Mouse (Mus musculus) myocyte (in vitro differentiated cells): ENCODE measurements around the gene Pogz. TPM values are rescaled to one million over a fixed set of nuclear protein-coding genes. Genes with fewer than 3 reads are reported as not detected.
A peak's percentile ranks its signal among the peaks of the same experiment; 100 is the strongest.

Experiments
- H3K27me3 ChIP-seq: one replicate; pipeline ENCODE4 v1.6.1; 2011; ENCODE audit not compliant: control insufficient read depth, insufficient read depth, insufficient read length
- H3K36me3 ChIP-seq: one replicate; pipeline ENCODE4 v1.6.1; 2011; ENCODE audit not compliant: control insufficient read depth, insufficient read depth
- H3K4me2 ChIP-seq: one replicate; pipeline ENCODE4 v1.6.1; 2011; ENCODE audit warnings: low read depth, control low read depth
- H3K4me3 ChIP-seq: one replicate; pipeline ENCODE4 v1.5.1; 2011; ENCODE audit warnings: mild to moderate bottlenecking, control low read depth, moderate library complexity
- H3K79me2 ChIP-seq: one replicate; pipeline ENCODE4 v1.6.1; 2011; ENCODE audit not compliant: control insufficient read depth, insufficient read depth
- H3ac ChIP-seq: one replicate; pipeline ENCODE4 v1.6.1; 2011; ENCODE audit not compliant: control insufficient read depth, insufficient read length
- CEBPB ChIP-seq: IDR thresholded peaks from 2 replicates; pipeline ENCODE4 v1.6.1; 2011; ENCODE audit warnings: mild to moderate bottlenecking, moderate library complexity; ENCODE audit not compliant: poor library complexity, insufficient read depth, severe bottlenecking
- E2F4 ChIP-seq: IDR thresholded peaks from one replicate; pipeline ENCODE4 v1.6.1; 2011; ENCODE audit warnings: mild to moderate bottlenecking, control low read depth, moderate library complexity; ENCODE audit not compliant: insufficient read depth
- MAX ChIP-seq: IDR thresholded peaks from one replicate; pipeline ENCODE4 v1.6.1; 2011; ENCODE audit warnings: low read depth, mild to moderate bottlenecking, control low read depth
- MYOD1 ChIP-seq, 3 experiments: IDR thresholded peaks; one replicate each; pipeline ENCODE4 v1.6.1; 2011; ENCODE audit warnings: control low read depth in 2 of 3, low read depth in 2 of 3, mild to moderate bottlenecking in 2 of 3, moderate library complexity in 1 of 3; ENCODE audit not compliant: insufficient read length in 2 of 3, control insufficient read depth in 1 of 3
- MYOG ChIP-seq, 3 experiments: IDR thresholded peaks; one replicate each; pipeline ENCODE4 v1.6.1; 2011; ENCODE audit warnings: control low read depth in 2 of 3, low read depth in 2 of 3, mild to moderate bottlenecking in 2 of 3; ENCODE audit not compliant: insufficient read length in 2 of 3, control insufficient read depth in 1 of 3, insufficient read depth in 1 of 3
- POLR2A ChIP-seq: IDR thresholded peaks from one replicate; pipeline ENCODE4 v1.6.1; 2011; ENCODE audit warnings: low read depth, mild to moderate bottlenecking, control low read depth, moderate library complexity; ENCODE audit not compliant: insufficient read length
- POLR2AphosphoS2 ChIP-seq: IDR thresholded peaks from one replicate; pipeline ENCODE4 v1.6.1; 2011; ENCODE audit warnings: low read depth, control low read depth; ENCODE audit not compliant: insufficient read length
- REST ChIP-seq: IDR thresholded peaks from one replicate; pipeline ENCODE4 v1.6.1; 2011; ENCODE audit warnings: mild to moderate bottlenecking, control low read depth, moderate library complexity; ENCODE audit not compliant: insufficient read depth, insufficient read length
- SRF ChIP-seq: IDR thresholded peaks from one replicate; pipeline ENCODE4 v1.6.1; 2011; ENCODE audit warnings: low read depth; ENCODE audit not compliant: control insufficient read depth, insufficient read length
- TCF12 ChIP-seq: IDR thresholded peaks from one replicate; pipeline ENCODE4 v1.6.1; 2011; ENCODE audit warnings: mild to moderate bottlenecking, control low read depth; ENCODE audit not compliant: poor library complexity, insufficient read depth, severe bottlenecking
- TCF3 ChIP-seq: IDR thresholded peaks from one replicate; pipeline ENCODE4 v1.6.1; 2011; ENCODE audit warnings: low read depth, control low read depth; ENCODE audit not compliant: insufficient read length
- USF1 ChIP-seq: IDR thresholded peaks from one replicate; pipeline ENCODE4 v1.6.1; 2011; ENCODE audit warnings: low read depth, mild to moderate bottlenecking, control low read depth, moderate library complexity
- polyA plus RNA-seq: library from polyadenylated mRNA; unstranded; fragments of >200 nt; fragmentation: generic; extraction: Trizol; gene quantifications from one replicate; pipeline ENCODE4 v1.2.1, GENCODE M21; 2012; ENCODE audit warnings: missing spikeins

The Pogz gene
- polyA plus RNA-seq, 1 experiment, result 11.5 TPM

DNA sequence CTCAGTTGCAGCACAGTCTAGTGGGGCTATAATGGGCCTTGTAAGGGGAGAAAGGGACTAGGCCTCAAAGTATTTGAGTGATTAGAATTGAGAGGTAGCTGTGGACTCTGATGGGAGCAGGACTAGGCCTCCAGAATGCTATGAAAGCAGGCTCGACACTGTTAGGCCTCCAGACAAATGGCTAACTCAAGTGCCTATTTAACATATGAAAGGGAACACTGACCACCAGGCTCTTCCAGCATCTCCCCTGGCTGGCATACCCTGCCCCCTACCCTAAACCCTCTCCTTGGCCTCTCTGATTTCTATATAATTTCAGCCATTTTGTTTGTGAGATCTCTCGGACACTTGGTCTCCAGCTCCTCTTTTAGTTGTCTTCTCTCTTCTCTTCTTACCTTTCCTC is 43.0 kb upstream of the Pogz start:
- Histone ChIP-seq H3ac (no peak overlapping the region), H3K79me2 (no peaks in the 10 kb centered on the region), H3K4me3 (no peak overlapping the region), H3K27me3 (peaks cover 5% of the 10 kb centered on the region), H3K4me2 (no peak overlapping the region), H3K36me3 (no peaks in the 10 kb centered on the region)
- no peak for TF ChIP-seq SRF
- TF ChIP-seq USF1, result no peak

DNA sequence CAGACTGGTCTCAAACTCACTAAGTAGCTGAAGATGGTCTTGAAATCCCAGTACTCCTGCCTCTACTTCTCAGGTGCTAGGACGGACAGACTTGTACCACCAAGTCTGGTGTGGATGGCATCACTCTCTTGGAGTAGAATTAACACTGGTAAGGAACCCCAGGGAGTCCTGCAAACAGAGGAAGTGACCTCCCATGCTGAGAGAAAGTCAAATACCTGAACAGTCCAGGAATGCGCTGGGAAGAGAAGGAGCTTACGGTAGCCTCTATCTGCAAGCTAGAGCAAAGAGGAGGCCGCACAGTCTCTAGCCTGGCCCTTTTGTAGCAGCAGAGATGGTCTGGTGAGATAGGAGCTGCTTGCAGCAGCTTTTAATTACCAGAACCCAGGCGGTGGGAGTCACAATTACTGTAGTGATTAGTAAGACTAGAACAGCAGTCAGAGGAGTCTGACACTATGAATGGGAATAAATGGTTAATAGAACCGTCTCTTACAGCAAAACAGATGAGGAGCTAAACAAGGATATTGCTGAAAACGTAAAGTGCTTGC is 41.7 kb upstream of the Pogz start:
- no peak overlapping the region for H3K4me3 ChIP-seq
- no peak overlapping the region for H3ac ChIP-seq
- TF ChIP-seq CEBPB (no peak), MYOG (IDR thresholded peaks at IDR 0.05; ENCODE audit: control insufficient read depth in 1 of 3, insufficient read depth in 1 of 3, insufficient read length in 2 of 3, low read depth in 2 of 3) (no peak), POLR2AphosphoS2 (no peak), E2F4 (no peak), MYOD1 (IDR thresholded peaks at IDR 0.05; ENCODE audit: control insufficient read depth in 1 of 3, insufficient read length in 2 of 3, low read depth in 2 of 3) (no peak), USF1 (no peak), SRF (no peak)

DNA sequence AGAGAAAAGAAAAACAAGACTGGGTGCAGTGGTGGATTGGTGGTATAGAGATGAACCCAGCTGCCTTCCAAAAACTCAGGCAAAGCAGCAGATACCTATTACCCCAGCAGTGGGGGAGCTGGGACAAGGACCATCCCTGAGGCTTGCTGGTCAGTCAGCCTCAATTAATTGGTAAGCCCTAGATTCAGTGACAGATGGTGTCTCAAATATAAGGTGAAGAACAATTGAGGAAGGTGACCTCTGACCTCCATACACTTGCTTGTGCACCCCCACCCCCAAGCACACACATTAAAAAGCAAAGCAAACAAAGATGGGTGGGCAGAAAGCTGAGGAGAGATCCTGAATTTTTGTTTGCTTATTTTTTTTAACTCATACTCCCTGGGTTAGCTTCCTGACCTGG is 41.2 kb upstream of the Pogz start:
- H3K4me3 ChIP-seq, result no peak overlapping the region
- no peak overlapping the region for H3K4me2 ChIP-seq
- H3K36me3 ChIP-seq, result no peaks in the 10 kb centered on the region
- H3K79me2 ChIP-seq, result no peaks in the 10 kb centered on the region
- peaks cover 4% of the 10 kb centered on the region for H3K27me3 ChIP-seq
- H3ac ChIP-seq, result no peak overlapping the region
- no peak for TF ChIP-seq TCF3
- TF ChIP-seq CEBPB, result no peak
- no peak for TF ChIP-seq USF1
- TF ChIP-seq MYOG (IDR thresholded peaks at IDR 0.05; ENCODE audit: control insufficient read depth in 1 of 3, insufficient read depth in 1 of 3, insufficient read length in 2 of 3, low read depth in 2 of 3), result no peak
- no peak for TF ChIP-seq MYOD1 (IDR thresholded peaks at IDR 0.05; ENCODE audit: control insufficient read depth in 1 of 3, insufficient read length in 2 of 3, low read depth in 2 of 3)
- no peak for TF ChIP-seq TCF12
- TF ChIP-seq POLR2A, result no peak
- TF ChIP-seq REST, result no peak
- no peak for TF ChIP-seq MAX
- TF ChIP-seq POLR2AphosphoS2, result no peak
- no peak for TF ChIP-seq SRF
- TF ChIP-seq E2F4, result no peak

More for the DNA sequence above, 41.7 kb upstream of the Pogz start:
- no peaks in the 10 kb centered on the region for H3K36me3 ChIP-seq
- H3K27me3 ChIP-seq, result peaks cover 5% of the 10 kb centered on the region
- H3K4me2 ChIP-seq, result no peak overlapping the region
- no peaks in the 10 kb centered on the region for H3K79me2 ChIP-seq

DNA sequence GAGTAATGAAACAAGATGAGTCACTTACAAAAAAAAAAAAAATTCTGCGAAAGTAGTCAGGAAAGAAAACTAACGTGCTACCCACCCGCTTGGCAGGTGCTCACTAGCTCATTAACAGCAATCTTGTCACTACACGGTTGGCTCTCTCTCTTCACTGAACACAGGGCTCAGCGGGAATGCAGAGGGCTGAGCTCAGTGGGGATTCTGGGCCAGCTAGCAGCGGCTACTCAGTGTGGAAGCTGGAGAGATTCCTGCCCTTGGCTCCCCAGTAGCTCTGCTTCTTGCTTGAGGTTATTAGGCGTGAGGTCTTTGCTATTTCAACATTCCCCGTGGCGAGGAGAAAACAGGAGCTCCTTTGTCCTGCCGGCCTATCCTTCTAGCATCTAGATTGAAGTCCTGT is 33.2 kb upstream of the Pogz start:
- TF ChIP-seq USF1 (no peak), SRF (no peak), MYOD1 (IDR thresholded peaks at IDR 0.05; ENCODE audit: control insufficient read depth in 1 of 3, insufficient read length in 2 of 3, low read depth in 2 of 3) (no peak), MAX (no peak), POLR2AphosphoS2 (no peak), MYOG (IDR thresholded peaks at IDR 0.05; ENCODE audit: control insufficient read depth in 1 of 3, insufficient read depth in 1 of 3, insufficient read length in 2 of 3, low read depth in 2 of 3) (no peak), TCF12 (no peak), TCF3 (no peak), POLR2A (no peak), CEBPB (no peak), REST (no peak), E2F4 (no peak)
- no peaks in the 10 kb centered on the region for H3K36me3 ChIP-seq
- H3K27me3 ChIP-seq, result no peaks in the 10 kb centered on the region
- no peak overlapping the region for H3ac ChIP-seq
- H3K4me2 ChIP-seq, result peak overlapping the region; percentile 34
- H3K4me3 ChIP-seq, result no peak overlapping the region
- no peaks in the 10 kb centered on the region for H3K79me2 ChIP-seq

DNA sequence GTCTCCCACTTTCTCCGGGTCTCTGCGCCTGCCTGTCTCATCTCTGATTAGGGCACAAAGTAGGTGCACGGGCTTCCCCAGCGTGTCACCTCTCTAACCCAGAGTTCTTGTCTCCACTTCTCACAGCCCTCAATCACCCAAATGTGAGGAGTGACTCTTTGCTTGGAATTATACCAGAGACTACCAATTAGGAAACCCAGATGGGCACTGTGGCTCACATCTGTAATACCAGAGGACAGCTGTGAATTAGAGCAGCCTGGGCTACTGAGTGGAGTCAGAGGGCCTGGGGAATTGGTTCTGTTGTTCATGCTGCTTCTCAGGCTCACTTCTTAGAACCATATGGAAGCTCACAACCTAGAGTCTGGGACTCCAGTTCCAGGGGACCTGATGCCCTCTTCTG is 32.4 kb upstream of the Pogz start:
- no peaks in the 10 kb centered on the region for H3K27me3 ChIP-seq
- no peak overlapping the region for H3K4me3 ChIP-seq
- no peak for TF ChIP-seq MAX
- no peak for TF ChIP-seq POLR2AphosphoS2
- TF ChIP-seq CEBPB, result no peak
- no peak for TF ChIP-seq REST
- TF ChIP-seq POLR2A, result no peak
- TF ChIP-seq USF1, result no peak
- no peak for TF ChIP-seq E2F4
- TF ChIP-seq SRF, result no peak
- no peak for TF ChIP-seq TCF12
- H3K4me2 ChIP-seq, result no peak overlapping the region
- no peaks in the 10 kb centered on the region for H3K36me3 ChIP-seq
- H3ac ChIP-seq, result no peak overlapping the region
- no peaks in the 10 kb centered on the region for H3K79me2 ChIP-seq
